Mouse (Mus musculus) kidney, adult 2 months (tissue): ENCODE measurements at regions not wholly inside any gene's neighbourhood (a gene's known extent, or its start where the extent isn't known, plus 50 kb on each side); places are given as distances from the start of the nearest gene placed in this dataset.

Experiments
- CTCF ChIP-seq: fragments of 200-500 bp; conservative IDR thresholded peaks from 2 replicates; pipeline ENCODE4 v1.5.1; 2011; ENCODE audit warnings: low read depth, mild to moderate bottlenecking, control low read depth, low read length, moderate library complexity, mixed read lengths; ENCODE audit not compliant: insufficient read depth, insufficient read length
- POLR2A ChIP-seq: fragments of 200-500 bp; IDR thresholded peaks from one replicate; pipeline ENCODE4 v1.6.1; 2011; ENCODE audit warnings: low read depth, low read length, control low read depth

DNA sequence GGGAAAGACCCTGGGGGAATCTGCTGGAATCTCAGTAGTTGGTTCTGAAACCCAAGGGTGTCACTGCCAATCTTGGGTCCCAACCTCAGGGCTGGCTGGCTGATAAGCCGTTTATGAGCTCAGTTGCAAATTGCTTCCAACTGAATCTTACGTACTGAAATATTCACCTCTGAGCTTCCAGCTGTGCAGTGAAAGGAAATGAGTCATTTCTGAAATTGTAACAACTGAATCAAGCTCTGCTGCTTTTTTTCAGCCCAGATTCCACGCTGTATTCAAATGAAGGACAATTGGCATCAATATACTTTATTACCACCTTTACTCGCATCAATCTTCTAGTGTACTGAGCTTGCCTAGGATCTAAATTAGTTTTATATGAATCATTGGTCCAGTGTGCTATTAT, 272.7 kb downstream of the Etaa1 start:
- TF ChIP-seq CTCF (no peak), POLR2A (no peak)
